ENCODE assay signal across 8 mouse cellular contexts in genomic region chr13:97197932-97198562, GRCm38 (mm10). TPM values are rescaled to one million over a fixed set of nuclear protein-coding genes. Genes with fewer than 3 reads are reported as not detected.
DNase-seq lines count a peak whose midpoint lies in the region; ATAC-seq and TF ChIP-seq lines count a peak whose summit lies in the region.

TSS of gene Hexb (minus strand) at chr13:97198357.

- DNase-seq in ZHBTc4 (ENCODE audit: low read depth, low spot score): peak; percentile 96
- DNase-seq in cerebellum, postnatal 4 days (ENCODE audit: low spot score in 2 of 2): peak; percentile 69 to 81
- peak; percentile 93 for DNase-seq in gastrocnemius, adult 18-20 months (ENCODE audit: low spot score)
- peak; percentile 86 for DNase-seq in left cerebral cortex, adult 2 months (ENCODE audit: extremely low spot score in 1 of 2, low spot score in 2 of 2)
- peak; percentile 35 for DNase-seq in retina, postnatal 7 days (ENCODE audit: low read depth, low spot score)
- DNase-seq in urinary bladder, adult 18-20 months (ENCODE audit: low spot score in 2 of 2): peak; percentile 93 to 95

- peak within 1 kb of the TSS; percentile 46 for H3K9ac ChIP-seq in hindbrain, embryonic 15.5 days

- peak within 1 kb of the TSS; percentile 67 for H3K4me2 ChIP-seq in hindbrain, embryonic 15.5 days

- peak; percentile 88 for ATAC-seq in hindbrain, embryonic 15.5 days (ENCODE audit: low FRiP score, low read depth)

- no peaks in the 10 kb centered on the region for H3K27me3 ChIP-seq in hindbrain, embryonic 15.5 days

- H3K79me2 ChIP-seq in macrophage (ENCODE audit: inconsistent target): peaks cover 48% of the 10 kb centered on the region

- H3K9me3 ChIP-seq in hindbrain, embryonic 15.5 days: no peaks in the 10 kb centered on the region

- WGBS in hindbrain, embryonic 15.5 days: under 1% methylated on average over 45 of the region's 45 CpGs
- under 1% methylated on average over 42 of the region's 45 CpGs for WGBS in macrophage (ENCODE audit: missing documents)

- peak within 1 kb of the TSS; percentile 62 for H3K4me3 ChIP-seq in hindbrain, embryonic 15.5 days
- peak within 1 kb of the TSS; percentile 72 for H3K4me3 ChIP-seq in left cerebral cortex, adult 2 months
- H3K4me3 ChIP-seq in macrophage (ENCODE audit: inconsistent target): peak within 1 kb of the TSS; percentile 69

- intact Hi-C loops in left cerebral cortex, adult 2 months (cut with DNase I): no loop called here

- peaks cover 22% of the 10 kb centered on the region for H3K4me1 ChIP-seq in hindbrain, embryonic 15.5 days (replicated peaks)

- peak within 1 kb of the TSS; percentile 4; the same call in 1 of the 2 replicates for H3K27ac ChIP-seq in hindbrain, embryonic 15.5 days (replicated peaks)
- H3K27ac ChIP-seq in left cerebral cortex, adult 2 months: peak within 1 kb of the TSS; percentile 88
- peak within 1 kb of the TSS; percentile 65 for H3K27ac ChIP-seq in macrophage

- TF ChIP-seq CTCF in left cerebral cortex, adult 2 months (IDR thresholded peaks at IDR 0.05): no peak; the same call in 1 of the 2 replicates

- no peaks in the 10 kb centered on the region for H3K36me3 ChIP-seq in hindbrain, embryonic 15.5 days
- H3K36me3 ChIP-seq in macrophage (ENCODE audit: inconsistent target): no peaks in the 10 kb centered on the region

RNA-seq across cellular contexts. Expression of gene Hexb, which starts in this region (rescaled TPM):
- 1 to 10 TPM; 8.6 to 9.5 TPM for total RNA-seq in gastrocnemius, adult 18-20 months (2021)
- polyA plus RNA-seq in hindbrain, embryonic 15.5 days (2015; fragmentation: Nextera tagmentation; extraction: Ambion mirVana): 45.2 and 52.9 TPM in 2 replicates
- total RNA-seq in left cerebral cortex, adult 2 months (2021): 100 to 1,000 TPM; 102 to 103 TPM
- total RNA-seq in macrophage (2018; cell fraction: chromatin; rRNA removed): 10 to 100 TPM in 16 of 26 experiments, 1 to 10 TPM in 10; 4.6 to 48.1 (median 14.8) TPM
- total RNA-seq in macrophage (2018; cell fraction: cytosol; rRNA removed): 100 to 1,000 TPM in 24 of 26 experiments, 10 to 100 TPM in 2; 93.2 to 216 (median 132) TPM
- total RNA-seq in macrophage (2018; cell fraction: nucleus; rRNA removed): 100 to 1,000 TPM in 20 of 26 experiments, 10 to 100 TPM in 6; 27.6 to 165 (median 120) TPM
- polyA plus RNA-seq in macrophage (2018): 132 to 213 TPM (median 194 TPM) in 3 replicates

Comparison
In these comparisons a context has a peak if more than half of its experiments do, and no peak if none do; other contexts are left out.
1. Peak in every context shown above with its lines: DNase-seq, ATAC-seq, H3K4me3 ChIP-seq and H3K27ac ChIP-seq.
2. RNA of gene Hexb (total RNA-seq): 102 to 103 TPM in left cerebral cortex, adult 2 months; 8.6 to 9.5 TPM in gastrocnemius, adult 18-20 months; every median in the first group is over 4 times any median in the second.
3. DNase-seq: peak in every context shown above with its lines; median percentile 96 in ZHBTc4; 94 in urinary bladder, adult 18-20 months; 93 in gastrocnemius, adult 18-20 months; 86 in left cerebral cortex, adult 2 months; 75 in cerebellum, postnatal 4 days; 35 in retina, postnatal 7 days.
4. H3K27ac ChIP-seq: peak in every context shown above with its lines; median percentile 88 in left cerebral cortex, adult 2 months; 65 in macrophage; 4 in hindbrain, embryonic 15.5 days.